Mouse (Mus musculus) stomach, embryonic 15.5 days (tissue): Measurements from ENCODE around the gene Gm3055. TPM values are rescaled to one million over a fixed set of nuclear protein-coding genes. Genes with fewer than 3 reads are reported as not detected.
A peak's percentile ranks its signal among the peaks of the same experiment; 100 is the strongest.
"Not testable (repeated sequence)": the region's sequence is repeated elsewhere in the genome, so short reads cannot be mapped to it uniquely, and the experiment has no call there.

Experiments
- ATAC-seq: fragments of 200-750 bp; cut with Nextera tagmentation; 2 replicates; pipeline ENCODE4 v1.8.0; 2017; ENCODE audit warnings: low read depth, moderate number of reproducible peaks, moderate TSS enrichment; ENCODE audit not compliant: insufficient read depth, low FRiP score
- H3K27ac ChIP-seq: fragments of 300-500 bp; sonication (generic); 2 replicates; pipeline ENCODE4 v1.5.1; 2015; ENCODE audit warnings: mild to moderate bottlenecking, inconsistent platforms
- H3K27me3 ChIP-seq: fragments of 300-500 bp; sonication (generic); replicated peaks from 2 replicates; pipeline ENCODE4 v1.6.1; 2015; ENCODE audit warnings: inconsistent platforms
- H3K36me3 ChIP-seq: fragments of 300-500 bp; sonication (generic); 2 replicates; pipeline ENCODE4 v1.6.1; 2015; ENCODE audit warnings: inconsistent platforms
- H3K4me1 ChIP-seq: fragments of 300-500 bp; sonication (generic); 2 replicates; pipeline ENCODE4 v1.6.1; 2015; ENCODE audit warnings: inconsistent platforms
- H3K4me2 ChIP-seq: fragments of 300-500 bp; sonication (generic); 2 replicates; pipeline ENCODE4 v1.6.1; 2015; ENCODE audit warnings: mild to moderate bottlenecking, inconsistent platforms
- H3K4me3 ChIP-seq: fragments of 300-500 bp; sonication (generic); replicated peaks from 2 replicates; pipeline ENCODE4 v1.5.1; 2015; ENCODE audit warnings: inconsistent platforms
- H3K9ac ChIP-seq: fragments of 300-500 bp; sonication (generic); 2 replicates; pipeline ENCODE4 v1.6.1; 2015; ENCODE audit warnings: inconsistent platforms
- H3K9me3 ChIP-seq: fragments of 300-500 bp; sonication (generic); 2 replicates; pipeline ENCODE4 v1.6.1; 2016; ENCODE audit warnings: inconsistent platforms
- WGBS: fragments of 180-500 bp; shearing (Covaris S2); methylation state at CpG from one replicate; pipeline ENCODE4 v1.1.7; 2015; 5-methylcytosine and 5-hydroxymethylcytosine counted together
- polyA plus RNA-seq: library from polyadenylated mRNA; unstranded; fragments of >200 nt; fragmentation: Nextera tagmentation; extraction: Ambion mirVana; gene quantifications from 2 replicates; pipeline ENCODE4 v1.2.1, GENCODE M21; 2015

Gm3055 gene
- 6.7 and 6.9 TPM in 2 replicates for polyA plus RNA-seq

DNA sequence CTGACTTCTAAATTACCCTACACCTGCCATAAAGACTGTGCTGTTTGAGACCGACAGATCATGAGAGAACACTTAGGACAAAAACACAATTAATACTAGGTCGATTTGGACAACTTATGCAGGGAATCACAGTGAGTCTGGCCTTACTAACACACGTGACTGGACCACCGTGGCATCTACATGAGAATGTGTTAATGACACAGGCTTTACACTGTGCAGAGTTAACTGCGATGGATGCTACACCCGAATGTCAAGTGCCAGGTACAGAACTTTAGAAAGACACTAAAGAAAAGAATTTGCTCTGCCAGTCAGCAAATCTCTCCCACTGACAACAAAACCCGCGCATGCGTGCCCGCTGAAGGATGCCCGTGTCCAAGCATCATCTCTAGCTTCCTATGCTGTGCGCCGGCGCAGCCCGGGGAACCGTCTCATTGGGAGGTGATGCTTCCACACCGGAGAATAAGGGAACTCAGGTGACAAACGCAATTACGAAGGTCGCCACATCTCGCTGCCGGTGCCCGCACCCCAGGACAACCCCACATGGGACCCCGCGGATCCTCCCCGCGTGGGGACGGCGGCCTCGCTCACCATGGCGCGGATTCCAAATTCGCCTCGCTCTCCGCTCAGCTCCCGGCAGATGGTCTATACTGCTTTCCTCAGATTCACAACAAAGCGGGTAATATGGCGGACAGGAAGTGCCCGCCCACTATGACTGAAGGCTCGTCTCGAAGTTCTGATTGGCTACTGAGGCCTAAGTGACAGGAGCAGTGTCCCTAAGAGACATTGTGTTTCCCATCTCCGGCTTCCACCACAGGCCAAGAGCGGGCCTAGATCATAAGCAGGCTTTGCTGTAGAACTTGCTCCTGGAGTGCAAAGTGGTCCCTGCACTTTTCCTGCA, at the start of gene Gm3055:
Gm3055 (minus strand) TSS at position 656 of the 898 bp plus-strand sequence.
- not testable (repeated sequence) for H3K4me1 ChIP-seq, H3K4me3 ChIP-seq, H3K27ac ChIP-seq, H3K9me3 ChIP-seq, H3K4me2 ChIP-seq, H3K36me3 ChIP-seq, H3K27me3 ChIP-seq, H3K9ac ChIP-seq
- peak; percentile 92 for ATAC-seq
- WGBS: no CpG with 5 or more reads among the region's 43 CpGs

- H3K36me3 ChIP-seq, ATAC-seq, H3K9ac ChIP-seq, H3K4me3 ChIP-seq, H3K9me3 ChIP-seq, H3K4me1 ChIP-seq, H3K27me3 ChIP-seq, H3K27ac ChIP-seq: not testable (repeated sequence)
- WGBS: 26% methylated on average over 17 of the region's 20 CpGs
- H3K4me2 ChIP-seq: peak within 1 kb of the TSS; percentile 33
Measured at GRCm38 (mm10) chr10:81811899-81812298, 40.9 kb upstream of the Gm3055 start, which contains the start of gene Gm4767. Gene Gm4767, plus strand, starts transcription at chr10:81812186.

- H3K27ac ChIP-seq, H3K9ac ChIP-seq, H3K36me3 ChIP-seq, H3K4me1 ChIP-seq, H3K27me3 ChIP-seq, ATAC-seq, H3K9me3 ChIP-seq, H3K4me2 ChIP-seq, H3K4me3 ChIP-seq: not testable (repeated sequence)
- WGBS: no CpG with 5 or more reads among the region's 3 CpGs
Measured at GRCm38 (mm10) chr10:81771404-81771777, 430 bp upstream of the Gm3055 start.

DNA sequence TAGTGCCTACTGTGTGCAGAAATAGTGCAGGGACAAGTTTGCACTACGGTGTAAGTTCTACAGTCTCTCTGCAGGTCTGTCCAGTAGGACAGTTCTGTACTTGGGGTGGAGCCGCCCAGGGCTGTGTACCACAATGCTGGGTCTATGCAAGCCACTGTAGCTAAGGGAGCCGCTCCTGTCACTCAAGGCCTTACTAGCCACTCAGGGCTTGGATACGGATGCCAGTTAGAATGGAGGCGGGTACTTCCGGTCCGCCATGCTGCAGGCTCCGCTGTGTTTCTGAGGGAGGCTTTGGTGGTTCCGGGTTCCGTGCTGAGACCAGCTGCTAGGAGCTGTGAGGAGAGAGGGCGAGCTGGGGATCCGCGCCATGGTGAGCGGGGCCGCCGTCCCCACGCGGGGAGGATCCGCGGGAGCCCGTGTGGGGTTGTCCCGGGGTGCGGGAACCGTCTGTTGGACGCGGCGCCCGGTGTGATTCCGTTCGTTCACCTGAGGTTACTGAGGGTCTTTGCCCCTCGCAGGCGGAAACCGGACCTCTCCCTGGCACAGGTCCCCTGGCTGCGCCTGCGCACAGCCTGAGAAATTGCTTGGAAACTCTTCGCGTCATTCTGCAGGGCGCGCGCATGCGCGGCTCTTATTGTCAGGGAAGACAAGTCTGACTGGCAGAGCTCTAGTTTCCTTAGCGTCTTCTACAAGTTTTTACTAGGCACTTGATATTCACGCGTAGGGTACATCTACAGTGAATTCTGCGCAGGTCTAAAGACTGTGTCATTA, 66.2 kb downstream of the Gm3055 start, which contains the start of gene Zfp433:
Zfp433 (plus strand) TSS at position 295 of the 771 bp plus-strand sequence.
- WGBS: no CpG with 5 or more reads among the region's 46 CpGs
- H3K4me3 ChIP-seq: not testable (repeated sequence)
- ATAC-seq: peak; percentile 100

More for the DNA sequence above, 66.2 kb downstream of the Gm3055 start, which contains the start of gene Zfp433:
- H3K9ac ChIP-seq, H3K36me3 ChIP-seq, H3K27me3 ChIP-seq, H3K4me1 ChIP-seq, H3K27ac ChIP-seq, H3K9me3 ChIP-seq, H3K4me2 ChIP-seq: not testable (repeated sequence)

Other genes with a start within 250 kb of the Gm3055 start
- gene Gna15, start 246.9 kb downstream of the Gm3055 start, polyA plus RNA-seq: 4.4 and 5.8 TPM in 2 replicates
- 113 and 134 TPM in 2 replicates for gene Gna11, start 226.0 kb downstream of the Gm3055 start, polyA plus RNA-seq
- gene Aes, start 211.7 kb downstream of the Gm3055 start, polyA plus RNA-seq: 692 and 697 TPM in 2 replicates
- 28.8 and 35.6 TPM in 2 replicates for gene Tle2, start 196.6 kb downstream of the Gm3055 start, polyA plus RNA-seq
- 31.2 and 42.1 TPM in 2 replicates for gene Tle6, start 170.1 kb downstream of the Gm3055 start, polyA plus RNA-seq
- 0.55 and 0.71 TPM in 2 replicates for gene BC025920, start 164.9 kb downstream of the Gm3055 start, polyA plus RNA-seq
- gene Sirt6, start 143.4 kb downstream of the Gm3055 start, polyA plus RNA-seq: 32.9 and 33.3 TPM in 2 replicates
- gene Ankrd24, start 142.6 kb downstream of the Gm3055 start, polyA plus RNA-seq: 10.9 and 12.6 TPM in 2 replicates
- gene Gm10778, start 122.1 kb downstream of the Gm3055 start, polyA plus RNA-seq: 4.3 and 5.2 TPM in 2 replicates
- gene Zfp433, start 66.3 kb downstream of the Gm3055 start, polyA plus RNA-seq: 11.8 and 13.6 TPM in 2 replicates
- 3.1 and 3.3 TPM in 2 replicates for gene Gm4767, start 41.0 kb upstream of the Gm3055 start, polyA plus RNA-seq
- gene Gm32687, start 92.8 kb upstream of the Gm3055 start, polyA plus RNA-seq: 9.6 and 10.7 TPM in 2 replicates
- 2.5 and 3.2 TPM in 2 replicates for gene Zfp781, start 159.3 kb upstream of the Gm3055 start, polyA plus RNA-seq